Mouse (Mus musculus) ES-Bruce4 (cell line): ENCODE results near the gene Prtg.

Source experiments
- CTCF ChIP-seq: IDR thresholded peaks from one replicate; pipeline ENCODE4 v1.8.1; 2011; ENCODE audit warnings: low read depth, low read length
- EP300 ChIP-seq: IDR thresholded peaks from 2 replicates; pipeline ENCODE4 v1.6.1; 2011; ENCODE audit warnings: low read depth, low read length; ENCODE audit not compliant: insufficient read depth
- POLR2A ChIP-seq: IDR thresholded peaks from one replicate; pipeline ENCODE4 v1.8.1; 2011; ENCODE audit warnings: low read length; ENCODE audit not compliant: insufficient read depth

DNA sequence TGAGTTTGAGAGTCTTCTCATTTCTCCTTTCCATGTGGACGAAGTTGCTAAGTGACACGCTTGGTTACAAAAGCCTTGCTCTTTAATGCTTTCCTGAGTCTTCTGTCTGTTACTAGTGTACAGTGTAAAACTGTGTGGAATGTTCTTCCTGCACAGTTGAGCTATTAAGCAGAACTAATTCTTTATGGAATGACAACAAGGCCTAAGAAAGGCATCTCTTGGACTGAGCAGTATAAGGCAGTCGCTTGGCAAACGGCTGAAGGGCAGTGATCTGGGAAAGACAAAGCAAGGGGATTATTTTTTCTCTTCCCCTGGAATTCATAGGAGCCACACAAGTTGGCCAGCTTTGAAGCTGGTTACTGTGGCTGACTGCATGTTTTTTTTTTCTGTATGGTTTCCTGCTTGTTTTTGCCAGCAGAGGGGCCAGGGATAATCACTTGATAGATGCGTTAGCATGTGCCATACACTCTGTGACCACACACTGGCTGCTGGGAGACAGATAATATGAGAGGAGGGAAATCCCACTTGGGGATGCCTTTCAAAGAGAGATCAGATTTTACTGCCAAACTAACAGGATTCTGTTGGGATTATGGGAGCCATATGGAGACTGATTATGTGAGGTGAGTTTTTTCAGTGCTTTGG lies 22.1 kb downstream of the Prtg start:
- TF ChIP-seq POLR2A (no peak), CTCF (no peak), EP300 (no peak)
